18 mouse cellular contexts compared by ENCODE assay signal in genomic region chr5:146907533-146907932, GRCm38 (mm10). TPM values are rescaled to one million over a fixed set of nuclear protein-coding genes. Genes with fewer than 3 reads are reported as not detected.
DNase-seq lines count a peak whose midpoint lies in the region; ATAC-seq and TF ChIP-seq lines count a peak whose summit lies in the region.
"Had no signal": no experiment of that assay in that cellular context is flagged by ENCODE, and none has a peak within 500 bp of the region (broad histone marks: within the 10 kb centered on the region; RNA-seq: fewer than 3 reads in every experiment).

No protein-coding gene starts in this region.

- intact Hi-C loops in heart, postnatal 10 days (cut with DNase I), result no loop called here

- DNase-seq in heart, postnatal 10 days, result peak; percentile 28 to 42
- DNase-seq in heart, adult 9 months (ENCODE audit: low spot score in 2 of 2), result no peak
- DNase-seq in stomach, postnatal 0 days (ENCODE audit: low spot score), result no peak
- DNase-seq in kidney, postnatal 10 days, result peak; percentile 52
- DNase-seq in urinary bladder, postnatal 10 days (ENCODE audit: low spot score), result no peak
- no peak for DNase-seq in frontal cortex, postnatal 14 days (ENCODE audit: low spot score in 2 of 2)
- DNase-seq: cerebellum, adult 18-20 months; cerebellum, postnatal 25 days; embryo, embryonic 11 days; gastrocnemius, postnatal 10 days; liver had no signal

- no peaks in the 10 kb centered on the region for H3K9me3 ChIP-seq in stomach, embryonic 15.5 days
- no peaks in the 10 kb centered on the region for H3K9me3 ChIP-seq in stomach, postnatal 0 days (ENCODE audit: control insufficient read depth, low read length)
- H3K9me3 ChIP-seq: embryonic facial prominence, embryonic 15.5 days; midbrain, embryonic 10.5 days had no signal

- TF ChIP-seq EP300 in stomach, postnatal 0 days (optimal IDR thresholded peaks at IDR 0.05), result no peak

- H3K4me2 ChIP-seq in stomach, embryonic 15.5 days, result no peak overlapping the region
- H3K4me2 ChIP-seq in stomach, postnatal 0 days (replicated peaks; ENCODE audit: low read depth), result no peak overlapping the region
- H3K4me2 ChIP-seq: embryonic facial prominence, embryonic 15.5 days; hindbrain, embryonic 14.5 days had no signal

- peaks cover 10% of the 10 kb centered on the region for H3K4me1 ChIP-seq in stomach, embryonic 15.5 days
- no peaks in the 10 kb centered on the region for H3K4me1 ChIP-seq in stomach, postnatal 0 days (replicated peaks; ENCODE audit: control insufficient read depth, insufficient read depth)
- H3K4me1 ChIP-seq: embryonic facial prominence, embryonic 15.5 days had no signal

- TF ChIP-seq CTCF in stomach, postnatal 0 days (IDR thresholded peaks at IDR 0.05; ENCODE audit: low read depth), result no peak

- 17% methylated on average over 5 of the region's 5 CpGs for WGBS in stomach, embryonic 15.5 days
- 33% methylated on average over 5 of the region's 5 CpGs for WGBS in stomach, postnatal 0 days

- no peak overlapping the region for H3K9ac ChIP-seq in stomach, embryonic 15.5 days
- no peak overlapping the region for H3K9ac ChIP-seq in stomach, postnatal 0 days (ENCODE audit: low read length)
- H3K9ac ChIP-seq: embryonic facial prominence, embryonic 15.5 days; hindbrain, embryonic 14.5 days had no signal

- H3K36me3 ChIP-seq in stomach, embryonic 15.5 days, result no peaks in the 10 kb centered on the region
- no peaks in the 10 kb centered on the region for H3K36me3 ChIP-seq in stomach, postnatal 0 days (ENCODE audit: control insufficient read depth, insufficient read depth, low read length)
- H3K36me3 ChIP-seq: embryonic facial prominence, embryonic 15.5 days; midbrain, embryonic 10.5 days had no signal

- H3K27me3 ChIP-seq in stomach, embryonic 15.5 days (replicated peaks), result no peaks in the 10 kb centered on the region
- H3K27me3 ChIP-seq in stomach, postnatal 0 days (ENCODE audit: control insufficient read depth, insufficient read depth, low read length), result no peaks in the 10 kb centered on the region
- H3K27me3 ChIP-seq: CH12.LX; embryonic facial prominence, embryonic 15.5 days had no signal

- no peak overlapping the region for H3K4me3 ChIP-seq in stomach, embryonic 15.5 days (replicated peaks)
- no peak overlapping the region for H3K4me3 ChIP-seq in stomach, postnatal 0 days (ENCODE audit: low read depth, low read length)
- H3K4me3 ChIP-seq: embryonic facial prominence, embryonic 15.5 days; heart, adult 2 months; midbrain, embryonic 10.5 days had no signal

- no peak for ATAC-seq in stomach, embryonic 15.5 days (ENCODE audit: insufficient read depth, low FRiP score, low read depth)
- no peak for ATAC-seq in stomach, postnatal 0 days (ENCODE audit: low FRiP score, low TSS enrichment)

- peak overlapping the region; percentile 26; the same call in 1 of the 2 replicates for H3K27ac ChIP-seq in stomach, embryonic 15.5 days
- H3K27ac ChIP-seq in stomach, postnatal 0 days (replicated peaks), result no peak overlapping the region
- H3K27ac ChIP-seq: embryonic facial prominence, embryonic 15.5 days; heart, adult 2 months; hindbrain, embryonic 14.5 days; macrophage; midbrain, embryonic 10.5 days had no signal

RNA-seq across cellular contexts. Expression of gene Gtf3a, which starts 40.9 kb away (rescaled TPM):
- 10 to 100 TPM; 23.3 to 27.7 TPM for total RNA-seq in heart, postnatal 10 days (2021)
- 116 and 122 TPM in 2 replicates for polyA plus RNA-seq in stomach, embryonic 15.5 days (2015; fragmentation: Nextera tagmentation; extraction: Ambion mirVana)
- polyA plus RNA-seq in stomach, postnatal 0 days (2015; fragmentation: Nextera tagmentation; extraction: Ambion mirVana), result 67.9 and 70.4 TPM in 2 replicates

RNA-seq across cellular contexts. Expression of gene Mtif3, which starts 56.1 kb away (rescaled TPM):
- total RNA-seq in heart, postnatal 10 days (2021), result 10 to 100 TPM; 19.6 to 20.3 TPM
- 23.1 and 24.2 TPM in 2 replicates for polyA plus RNA-seq in stomach, embryonic 15.5 days (2015; fragmentation: Nextera tagmentation; extraction: Ambion mirVana)
- polyA plus RNA-seq in stomach, postnatal 0 days (2015; fragmentation: Nextera tagmentation; extraction: Ambion mirVana), result 21.0 and 25.0 TPM in 2 replicates

Comparison
In these comparisons a context has a peak if more than half of its experiments do, and no peak if none do; other contexts are left out.
1. DNase-seq: peak in heart, postnatal 10 days (2 of 2) and kidney, postnatal 10 days (single experiment); none in heart, adult 9 months (0 of 2), stomach, postnatal 0 days (single experiment), urinary bladder, postnatal 10 days (single experiment) and frontal cortex, postnatal 14 days (0 of 2).